Mouse (Mus musculus) heart, postnatal 0 days (tissue): ENCODE measurements around the gene Swi5. TPM values are rescaled to one million over a fixed set of nuclear protein-coding genes. Genes with fewer than 3 reads are reported as not detected.

ENCODE experiments used
- ATAC-seq: fragments of 200-750 bp; cut with Nextera tagmentation; 2 replicates; pipeline ENCODE4 v1.8.0; 2017; ENCODE audit warnings: low read depth, moderate number of reproducible peaks, moderate library complexity; ENCODE audit not compliant: insufficient read depth
- DNase-seq: peaks from one replicate; pipeline ENCODE4 v3.0.0-alpha.2; 2016; ENCODE audit warnings: low spot score
- H3K27ac ChIP-seq: fragments of 300-500 bp; sonication (generic); 2 replicates; pipeline ENCODE4 v1.5.1; 2014; ENCODE audit warnings: low read depth, mild to moderate bottlenecking
- H3K27me3 ChIP-seq: fragments of 300-500 bp; sonication (generic); 2 replicates; pipeline ENCODE4 v1.6.1; 2014; ENCODE audit warnings: low read length, mixed read lengths; ENCODE audit not compliant: control insufficient read depth, insufficient read depth
- H3K36me3 ChIP-seq: fragments of 300-500 bp; sonication (generic); replicated peaks from 2 replicates; pipeline ENCODE4 v1.6.1; 2014; ENCODE audit warnings: low read length, mixed read lengths; ENCODE audit not compliant: control insufficient read depth, insufficient read depth
- H3K4me1 ChIP-seq: fragments of 300-500 bp; sonication (generic); 2 replicates; pipeline ENCODE4 v1.6.1; 2014; ENCODE audit warnings: antibody characterized with exemption; ENCODE audit not compliant: control insufficient read depth, insufficient read depth
- H3K4me2 ChIP-seq: fragments of 300-500 bp; sonication (generic); 2 replicates; pipeline ENCODE4 v1.6.1; 2014; ENCODE audit warnings: low read depth, mild to moderate bottlenecking, low read length, moderate library complexity
- H3K4me3 ChIP-seq: fragments of 300-500 bp; sonication (generic); 2 replicates; pipeline ENCODE4 v1.5.1; 2014; ENCODE audit warnings: low read depth, low read length
- H3K9ac ChIP-seq: fragments of 300-500 bp; sonication (generic); replicated peaks from 2 replicates; pipeline ENCODE4 v1.6.1; 2014; ENCODE audit warnings: low read depth, low read length, mixed read lengths
- H3K9me3 ChIP-seq: fragments of 300-500 bp; sonication (generic); replicated peaks from 2 replicates; pipeline ENCODE4 v1.6.1; 2016; ENCODE audit warnings: low read length; ENCODE audit not compliant: control insufficient read depth
- CTCF ChIP-seq: IDR thresholded peaks from 2 replicates; pipeline ENCODE4 v1.5.1; 2016; ENCODE audit warnings: antibody characterized with exemption, control low read depth, low read depth
- EP300 ChIP-seq: IDR thresholded peaks from 2 replicates; pipeline ENCODE4 v1.6.1; 2016; ENCODE audit warnings: antibody characterized with exemption, low read depth
- WGBS: fragments of 180-500 bp; shearing (Covaris S2); extraction: QIAGEN DNeasy Blood & Tissue Kit; methylation state at CpG from one replicate; pipeline ENCODE4 v1.1.7; 2014; 5-methylcytosine and 5-hydroxymethylcytosine counted together
- polyA plus RNA-seq: library from polyadenylated mRNA; unstranded; fragments of >200 nt; fragmentation: Nextera tagmentation; extraction: Ambion mirVana; gene quantifications from 2 replicates; pipeline ENCODE4 v1.2.1, GENCODE M21; 2015
- total RNA-seq: library from RNA; depleted of rRNA; stranded (reverse); fragments of >200 nt; gene quantifications from 2 replicates; pipeline ENCODE4 v1.2.3, GENCODE M21; 2014; ENCODE audit warnings: low replicate concordance

Gene Swi5
- total and polyA plus RNA-seq, 2 experiments from 2014 or later = 262 to 330 TPM

GRCm38 (mm10) chr2:32254563-32254962 is 33.3 kb downstream of the Swi5 start:
- Histone ChIP-seq H3K27ac (no peak overlapping the region), H3K9ac (no peak overlapping the region), H3K4me2 (no peak overlapping the region), H3K4me3 (no peak overlapping the region), H3K4me1 (peaks cover 7% of the 10 kb centered on the region), H3K27me3 (no peaks in the 10 kb centered on the region), H3K36me3 (peaks cover 55% of the 10 kb centered on the region), H3K9me3 (no peaks in the 10 kb centered on the region)
- no peak for TF ChIP-seq EP300
- no peak for TF ChIP-seq CTCF
- 82% methylated on average over 5 of the region's 5 CpGs for WGBS
- ATAC-seq (no peak), DNase-seq (no peak)

DNA sequence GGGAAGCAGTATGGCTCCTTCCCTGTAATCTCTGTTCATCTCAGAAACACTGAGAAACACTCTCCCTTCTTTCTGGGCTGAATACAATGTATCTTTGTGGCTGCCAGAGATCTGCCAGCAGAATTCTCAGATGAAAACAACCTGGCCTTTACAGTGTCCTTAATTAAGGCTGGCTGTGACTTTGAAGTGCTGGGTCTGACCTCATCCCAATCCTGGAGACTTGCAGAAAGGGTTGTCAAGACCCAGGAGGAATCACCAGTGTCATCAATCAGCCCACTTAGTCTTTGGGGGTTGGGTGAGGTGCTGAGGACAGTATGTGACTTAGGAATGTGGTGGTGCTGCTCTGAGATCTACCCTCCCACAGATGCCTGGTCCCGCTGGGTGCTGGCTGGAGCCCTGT is 34.5 kb downstream of the Swi5 start:
- Histone ChIP-seq H3K4me1 (no peaks in the 10 kb centered on the region), H3K36me3 (peaks cover 62% of the 10 kb centered on the region), H3K9me3 (no peaks in the 10 kb centered on the region), H3K27ac (no peak overlapping the region), H3K27me3 (no peaks in the 10 kb centered on the region), H3K4me3 (no peak overlapping the region), H3K9ac (no peak overlapping the region), H3K4me2 (no peak overlapping the region)
- 53% methylated on average over 1 of the region's 1 CpGs for WGBS
- ATAC-seq = no peak
- no peak for TF ChIP-seq CTCF
- TF ChIP-seq EP300 = no peak
- no peak for DNase-seq

- no peaks in the 10 kb centered on the region for H3K27me3 ChIP-seq
- no peak overlapping the region for H3K27ac ChIP-seq
- H3K9me3 ChIP-seq = no peaks in the 10 kb centered on the region
- no peak overlapping the region for H3K9ac ChIP-seq
- no peak for TF ChIP-seq CTCF
- TF ChIP-seq EP300 = no peak
- peaks cover 63% of the 10 kb centered on the region for H3K36me3 ChIP-seq
- no peak for ATAC-seq
- no peak for DNase-seq
- H3K4me2 ChIP-seq = no peak overlapping the region
- WGBS = 85% methylated on average over 5 of the region's 5 CpGs
- H3K4me3 ChIP-seq = no peak overlapping the region
- H3K4me1 ChIP-seq = no peaks in the 10 kb centered on the region
Observed at GRCm38 (mm10) chr2:32252658-32253057, 35.2 kb downstream of the Swi5 start.

- Histone ChIP-seq H3K4me1 (no peaks in the 10 kb centered on the region), H3K36me3 (peaks cover 63% of the 10 kb centered on the region), H3K27me3 (no peaks in the 10 kb centered on the region), H3K4me3 (no peak overlapping the region), H3K9ac (no peak overlapping the region), H3K9me3 (no peaks in the 10 kb centered on the region), H3K4me2 (no peak overlapping the region), H3K27ac (no peak overlapping the region)
- no peak for DNase-seq
- no peak for TF ChIP-seq CTCF
- no peak for TF ChIP-seq EP300
- WGBS = 78% methylated on average over 12 of the region's 12 CpGs
- no peak for ATAC-seq
Observed at GRCm38 (mm10) chr2:32251791-32252527, 35.9 kb downstream of the Swi5 start.

- 75% methylated on average over 10 of the region's 10 CpGs for WGBS
- H3K9me3 ChIP-seq = no peaks in the 10 kb centered on the region
- no peak overlapping the region for H3K27ac ChIP-seq
- no peak overlapping the region for H3K4me3 ChIP-seq
- H3K4me1 ChIP-seq = no peaks in the 10 kb centered on the region
- peaks cover 40% of the 10 kb centered on the region for H3K36me3 ChIP-seq
- no peak for DNase-seq
- no peak overlapping the region for H3K4me2 ChIP-seq
- no peak for TF ChIP-seq EP300
- no peak for TF ChIP-seq CTCF
- no peaks in the 10 kb centered on the region for H3K27me3 ChIP-seq
- ATAC-seq = no peak
- no peak overlapping the region for H3K9ac ChIP-seq
Observed at GRCm38 (mm10) chr2:32248377-32249361, 39.2 kb downstream of the Swi5 start.
